Mouse (Mus musculus) splenic B cell, adult 2 months (primary cell): ENCODE results near the gene Cd300ld2.
"Not testable (repeated sequence)": the region's sequence is repeated elsewhere in the genome, so short reads cannot be mapped to it uniquely, and the experiment has no call there.

ENCODE experiments used
- DNase-seq: peaks from one replicate; pipeline ENCODE4 v3.0.0-alpha.2; 2011; ENCODE audit warnings: low read depth, low spot score
- H3K27me3 ChIP-seq: 2 replicates; pipeline ENCODE4 v1.6.1; 2012; ENCODE audit warnings: mild to moderate bottlenecking, low read length, moderate library complexity, mixed read lengths; ENCODE audit not compliant: control insufficient read depth, poor library complexity, insufficient read depth, severe bottlenecking
- H3K36me3 ChIP-seq: 2 replicates; pipeline ENCODE4 v1.6.1; 2012; ENCODE audit warnings: mild to moderate bottlenecking, low read length, moderate library complexity, mixed read lengths; ENCODE audit not compliant: control insufficient read depth, poor library complexity, insufficient read depth, severe bottlenecking

Cd300ld2 gene

GRCm38 (mm10) chr11:115016093-115016492, at the start of gene Cd300ld2:
TSS of gene Cd300ld2 (minus strand) at chr11:115016193.
- H3K36me3 ChIP-seq, DNase-seq, H3K27me3 ChIP-seq: not testable (repeated sequence)

GRCm38 (mm10) chr11:115062077-115062476, 46.1 kb upstream of the Cd300ld2 start, which contains the start of gene Cd300e:
TSS of gene Cd300e (minus strand) at chr11:115062177.
- no peak for DNase-seq
- H3K27me3 ChIP-seq, result no peaks in the 10 kb centered on the region; the same call in 1 of the 2 replicates
- no peaks in the 10 kb centered on the region for H3K36me3 ChIP-seq

- H3K36me3 ChIP-seq, result no peaks in the 10 kb centered on the region
- H3K27me3 ChIP-seq, result no peaks in the 10 kb centered on the region; the same call in 1 of the 2 replicates
- DNase-seq, result no peak
These were observed 43.8 kb upstream of the Cd300ld2 start for GRCm38 (mm10) chr11:115059797-115060196.

GRCm38 (mm10) chr11:115058701-115059100, 42.7 kb upstream of the Cd300ld2 start:
- Histone ChIP-seq H3K27me3 (no peaks in the 10 kb centered on the region), H3K36me3 (no peaks in the 10 kb centered on the region)
- no peak for DNase-seq

- Histone ChIP-seq H3K36me3 (no peaks in the 10 kb centered on the region), H3K27me3 (no peaks in the 10 kb centered on the region)
- DNase-seq, result no peak
These were observed 38.5 kb upstream of the Cd300ld2 start for GRCm38 (mm10) chr11:115054537-115054936.

GRCm38 (mm10) chr11:115052991-115053390, 37.0 kb upstream of the Cd300ld2 start:
- DNase-seq, result no peak

GRCm38 (mm10) chr11:115052206-115052605, 36.2 kb upstream of the Cd300ld2 start:
- peak; percentile 50 for DNase-seq
- Histone ChIP-seq H3K36me3 (no peaks in the 10 kb centered on the region), H3K27me3 (no peaks in the 10 kb centered on the region)

More at GRCm38 (mm10) chr11:115052991-115053390, 37.0 kb upstream of the Cd300ld2 start:
- Histone ChIP-seq H3K36me3 (no peaks in the 10 kb centered on the region), H3K27me3 (no peaks in the 10 kb centered on the region)

- peak; percentile 47 for DNase-seq
- Histone ChIP-seq H3K36me3 (no peaks in the 10 kb centered on the region), H3K27me3 (no peaks in the 10 kb centered on the region)
These were observed 33.4 kb upstream of the Cd300ld2 start for GRCm38 (mm10) chr11:115049282-115049895.

GRCm38 (mm10) chr11:115048259-115048658, 32.3 kb upstream of the Cd300ld2 start, which contains the start of gene Cd300ld3:
TSS of gene Cd300ld3 (minus strand) at chr11:115048409.
- no peak for DNase-seq
- Histone ChIP-seq H3K27me3 (no peaks in the 10 kb centered on the region), H3K36me3 (no peaks in the 10 kb centered on the region)

- H3K27me3 ChIP-seq, H3K36me3 ChIP-seq, DNase-seq: not testable (repeated sequence)
These were observed 21.7 kb upstream of the Cd300ld2 start, which contains the start of gene Cd300ld5 for GRCm38 (mm10) chr11:115037669-115038068. TSS of gene Cd300ld5 (minus strand) at chr11:115037769.

- not testable (repeated sequence) for H3K27me3 ChIP-seq, H3K36me3 ChIP-seq, DNase-seq
These were observed 10.9 kb upstream of the Cd300ld2 start, which contains the start of gene Cd300ld4 for GRCm38 (mm10) chr11:115026912-115027311. TSS of gene Cd300ld4 (minus strand) at chr11:115027012.

GRCm38 (mm10) chr11:115004070-115004469, 11.9 kb downstream of the Cd300ld2 start:
- no peaks in the 10 kb centered on the region for H3K27me3 ChIP-seq
- H3K36me3 ChIP-seq, result no peaks in the 10 kb centered on the region
- DNase-seq, result peak; percentile 17

- no peak for DNase-seq
These were observed 14.4 kb downstream of the Cd300ld2 start, which contains the start of gene Cd300c2 for GRCm38 (mm10) chr11:115001474-115002040. TSS of gene Cd300c2 (minus strand) at chr11:115001880.

GRCm38 (mm10) chr11:114989793-114990192, 26.2 kb downstream of the Cd300ld2 start, which contains the start of gene Cd300ld:
TSS of gene Cd300ld (minus strand) at chr11:114989922.
- Histone ChIP-seq H3K27me3 (no peaks in the 10 kb centered on the region), H3K36me3 (no peaks in the 10 kb centered on the region)
- DNase-seq, result no peak

More at GRCm38 (mm10) chr11:115001474-115002040, 14.4 kb downstream of the Cd300ld2 start, which contains the start of gene Cd300c2:
- no peaks in the 10 kb centered on the region for H3K36me3 ChIP-seq
- H3K27me3 ChIP-seq, result no peaks in the 10 kb centered on the region

GRCm38 (mm10) chr11:114981866-114982265, 34.1 kb downstream of the Cd300ld2 start:
- Histone ChIP-seq H3K27me3 (no peaks in the 10 kb centered on the region), H3K36me3 (no peaks in the 10 kb centered on the region)
- no peak for DNase-seq
